Mouse (Mus musculus) megakaryocyte-erythroid progenitor cell, adult 5-6 weeks (primary cell): ENCODE measurements around the gene Bhlha9. TPM values are rescaled to one million over a fixed set of nuclear protein-coding genes. Genes with fewer than 3 reads are reported as not detected.
"Not testable (repeated sequence)": the region's sequence is repeated elsewhere in the genome, so short reads cannot be mapped to it uniquely, and the experiment has no call there.

ENCODE experiments used
- ATAC-seq: replicated peaks from 2 replicates; pipeline ENCODE4 v1.8.0; 2016; ENCODE audit warnings: mild to moderate bottlenecking, inconsistent platforms; ENCODE audit not compliant: severe bottlenecking, poor library complexity, low FRiP score, low TSS enrichment
- total RNA-seq, 2 experiments: library from RNA; stranded (forward) in 1 of 2; stranded (reverse) in 1 of 2; fragments of 200-1000, 215-1000 nt in 1 of 2; fragments of >200 nt in 1 of 2; fragmentation: Nextera tagmentation in 1 of 2; gene quantifications; 2 replicates each; pipeline ENCODE4 v1.2.3; 2014 to 2017

The Bhlha9 gene
- total RNA-seq, 2 experiments from 2014 or later = not detected

DNA sequence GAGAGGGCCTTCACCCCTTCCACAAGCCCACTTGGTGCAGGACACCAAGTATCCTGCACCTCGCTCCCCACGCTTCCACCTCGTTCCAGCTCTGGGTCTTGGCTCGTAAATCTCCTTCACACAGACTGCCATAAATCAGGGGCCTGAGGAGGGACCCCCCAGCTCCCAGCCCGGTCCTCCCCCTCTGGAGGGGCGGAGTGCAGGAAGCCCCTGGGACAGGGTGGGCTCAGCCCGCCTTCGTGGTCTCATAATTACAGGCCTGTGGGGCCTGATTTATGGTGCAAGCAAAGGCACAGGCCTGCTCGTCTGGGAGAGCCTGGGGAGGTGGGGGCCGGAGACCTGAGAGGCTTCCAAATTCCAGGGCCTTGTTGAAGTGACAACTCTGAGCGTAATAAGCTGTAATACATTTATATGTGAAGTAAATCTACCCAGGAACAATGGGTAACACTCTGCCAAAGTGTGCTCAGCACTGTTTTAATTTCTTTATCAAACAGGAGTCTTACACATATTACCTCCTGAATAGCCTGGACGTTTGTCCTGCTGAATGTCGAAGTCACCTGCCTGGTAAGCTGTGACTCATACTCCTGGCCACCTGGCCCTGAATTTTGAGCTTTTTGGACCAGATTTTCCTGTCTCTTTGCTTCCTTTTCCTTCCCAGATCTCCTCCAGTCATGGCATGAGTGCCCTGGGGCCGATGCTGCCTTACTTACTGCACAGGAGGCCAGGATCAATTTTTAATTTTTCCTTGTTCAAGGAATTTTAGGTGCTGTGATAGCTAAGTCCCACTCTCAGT lies 12.9 kb upstream of the Bhlha9 start:
- ATAC-seq = no peak

DNA sequence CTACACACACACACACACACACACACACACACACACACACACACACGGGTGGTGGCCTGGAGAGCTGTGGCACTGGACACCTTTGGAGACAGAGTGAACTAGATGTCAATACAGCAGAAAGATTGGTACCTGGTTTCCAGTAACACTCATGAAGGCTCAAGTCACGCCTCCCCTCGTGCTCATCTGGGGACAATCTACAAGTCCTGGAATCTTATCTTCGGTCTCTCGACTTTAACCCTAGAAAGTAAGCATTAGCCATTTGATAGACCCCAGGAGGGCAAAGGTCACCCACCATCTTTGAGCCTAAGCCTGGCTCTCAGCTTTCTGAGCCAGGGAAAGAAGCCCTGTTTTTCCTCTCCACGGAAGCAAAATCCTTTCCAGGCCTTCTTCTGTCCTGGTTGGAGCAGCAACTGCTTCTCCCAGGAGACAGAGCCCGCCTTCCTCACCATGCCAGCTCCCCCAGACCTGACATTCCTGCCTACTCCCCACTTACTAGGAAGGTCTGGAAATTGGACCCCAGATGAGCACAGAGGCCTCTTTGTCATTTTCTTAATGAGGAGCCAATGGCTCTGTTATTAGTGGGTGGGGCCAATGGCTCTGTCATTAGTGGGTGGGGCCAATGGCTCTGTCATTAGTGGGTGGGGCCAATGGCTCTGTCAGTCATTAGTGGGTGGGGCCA lies 10.3 kb upstream of the Bhlha9 start:
- no peak for ATAC-seq

DNA sequence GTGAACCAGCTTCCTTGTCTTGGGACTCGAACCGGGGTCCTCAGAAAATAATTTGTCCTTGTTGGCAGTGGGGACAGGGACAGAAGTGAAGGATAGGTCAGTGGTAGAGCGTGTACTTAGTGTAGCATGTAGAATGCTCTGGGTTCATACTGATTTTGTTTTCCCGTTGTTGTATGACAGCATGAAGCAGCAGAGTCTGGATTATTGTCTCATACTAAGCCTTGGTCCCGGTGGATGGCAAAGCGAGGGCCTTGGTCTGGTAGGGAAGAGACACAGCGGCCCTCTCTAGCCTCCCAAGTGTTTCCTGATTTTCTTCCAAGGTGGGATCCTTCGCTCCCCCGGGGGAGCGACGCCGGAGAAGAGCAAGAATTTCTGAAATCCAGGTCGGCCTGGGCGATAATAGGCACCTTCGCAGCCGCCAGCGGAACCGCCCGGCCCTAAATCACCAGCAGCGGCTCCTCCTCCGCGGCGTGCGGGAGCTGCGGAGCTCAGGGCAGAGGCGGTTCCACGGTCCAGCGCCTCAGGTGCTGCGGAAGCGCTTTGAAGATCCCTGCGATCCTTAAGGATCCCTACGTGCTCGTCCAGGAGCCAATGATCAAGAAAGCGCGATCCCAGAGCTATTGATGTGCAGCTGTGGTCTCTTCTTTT lies 6.1 kb upstream of the Bhlha9 start:
- ATAC-seq = no peak

DNA sequence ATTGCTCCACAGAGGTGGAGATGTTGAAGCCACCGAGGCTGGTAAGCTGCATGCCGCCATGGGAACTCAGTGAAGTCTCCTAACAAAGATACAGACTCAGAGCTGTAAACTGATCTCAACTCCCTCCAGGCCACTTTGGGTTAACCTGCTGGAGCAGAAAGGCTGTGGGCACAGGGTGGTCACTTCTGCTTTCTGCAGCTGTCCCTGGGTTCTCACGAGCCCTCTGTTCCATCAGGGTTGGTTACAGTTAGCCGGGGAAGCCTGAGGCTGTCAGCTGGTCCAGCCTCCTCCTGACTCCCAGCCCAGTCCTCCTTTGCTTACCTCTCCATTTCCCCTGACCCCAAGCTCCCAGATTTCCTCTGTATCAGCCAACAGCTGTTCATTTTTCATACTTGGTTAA lies 4.5 kb upstream of the Bhlha9 start:
- no peak for ATAC-seq

DNA sequence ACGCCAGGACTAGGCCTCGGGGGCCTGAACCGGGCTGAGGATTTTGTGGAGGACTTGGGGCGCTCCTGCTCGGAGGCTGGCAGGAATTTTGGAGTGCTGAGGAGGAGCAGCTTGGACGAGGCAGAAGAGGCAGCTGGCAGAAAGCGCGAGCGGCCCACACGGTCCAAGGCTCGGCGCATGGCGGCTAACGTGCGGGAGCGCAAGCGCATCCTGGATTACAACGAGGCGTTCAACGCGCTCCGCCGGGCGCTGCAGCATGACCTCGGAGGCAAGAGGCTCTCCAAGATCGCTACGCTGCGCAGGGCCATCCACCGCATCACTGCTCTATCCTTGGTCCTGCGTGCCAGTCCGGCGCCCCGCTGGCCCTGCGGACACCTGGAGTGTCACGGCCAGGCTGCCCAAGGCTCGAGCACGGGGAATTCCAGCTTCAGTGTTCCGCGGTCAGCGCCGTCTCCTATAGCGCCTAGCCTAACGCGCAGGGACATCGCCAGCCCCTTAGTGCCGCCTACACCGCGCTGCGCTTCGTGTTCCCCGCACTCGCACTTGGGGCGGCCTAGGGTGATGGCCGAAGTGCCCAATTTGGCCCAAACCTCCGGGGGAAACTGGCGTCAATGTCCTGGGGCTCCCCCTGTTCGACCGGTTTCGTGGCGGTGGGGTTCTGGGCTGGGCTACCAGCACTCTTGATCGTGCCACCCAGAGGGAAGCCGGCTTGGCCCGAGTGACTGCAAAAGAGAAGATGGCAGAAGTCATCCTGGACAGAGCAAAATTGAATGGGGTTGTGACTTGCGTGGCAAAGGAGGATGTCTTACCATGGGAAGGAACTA lies 503 bp downstream of the Bhlha9 start:
- ATAC-seq = no peak

DNA sequence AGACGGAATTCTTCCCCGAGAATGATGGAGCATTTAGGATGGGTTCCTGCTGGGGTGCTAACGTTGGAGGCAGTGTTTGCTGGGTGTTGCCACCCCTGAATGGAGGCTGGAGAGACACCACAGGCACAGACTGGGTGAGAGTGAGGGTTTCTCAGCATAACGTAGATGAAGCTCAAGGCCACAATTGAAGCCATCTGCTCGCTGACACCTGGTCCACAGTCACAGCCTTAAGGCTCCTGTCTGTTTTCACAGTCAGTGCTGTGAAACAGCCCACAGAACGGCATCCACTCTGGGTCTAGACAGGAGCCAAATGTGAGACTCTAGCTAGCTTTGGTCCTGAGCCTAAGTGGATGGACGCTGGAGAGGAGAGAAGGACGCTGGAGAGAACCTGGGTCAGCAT lies 1.9 kb downstream of the Bhlha9 start:
- no peak for ATAC-seq

DNA sequence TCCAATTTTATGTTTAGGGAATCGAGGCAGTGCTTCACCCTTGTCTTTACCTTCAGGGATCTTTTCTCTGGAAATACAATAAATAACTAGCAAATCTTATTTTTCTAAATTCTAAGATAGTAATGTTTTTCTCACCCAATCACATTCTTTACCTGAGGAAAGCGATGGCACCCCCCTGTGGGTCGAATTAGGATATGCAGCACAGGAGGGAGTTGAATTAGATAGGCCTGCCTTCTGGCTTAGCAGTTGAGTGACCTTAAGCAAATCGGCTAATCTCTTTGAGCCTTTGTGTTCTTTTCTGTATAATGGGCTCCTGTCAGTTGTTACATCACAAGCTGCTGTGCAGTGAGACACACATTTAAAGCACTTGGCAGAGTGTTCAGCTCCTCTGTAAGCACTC lies 2.4 kb downstream of the Bhlha9 start:
- ATAC-seq = no peak

DNA sequence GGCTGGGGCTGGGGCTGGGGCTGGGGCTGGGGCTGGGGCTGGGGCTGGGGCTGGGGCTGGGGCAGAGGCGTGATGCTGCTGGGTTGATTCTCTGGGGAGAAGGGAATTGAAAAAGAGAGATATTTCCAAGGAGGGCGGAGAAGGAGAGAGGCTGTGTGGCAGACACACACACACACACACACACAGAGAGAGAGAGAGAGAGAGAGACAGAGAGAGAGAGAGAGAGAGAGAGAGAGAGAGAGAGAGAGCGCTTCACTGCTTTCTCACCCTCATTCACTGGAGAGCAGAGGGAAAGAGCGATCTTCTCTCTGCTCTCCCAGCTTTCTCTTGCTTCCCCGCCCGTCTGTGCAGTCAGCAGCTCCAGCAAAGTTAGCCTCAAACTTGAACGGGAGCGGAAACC lies 7.2 kb downstream of the Bhlha9 start, which contains the start of gene Trarg1:
Gene Trarg1 (plus strand): TSS at position 301 of the 400 bp plus-strand sequence.
- ATAC-seq = not testable (repeated sequence)

DNA sequence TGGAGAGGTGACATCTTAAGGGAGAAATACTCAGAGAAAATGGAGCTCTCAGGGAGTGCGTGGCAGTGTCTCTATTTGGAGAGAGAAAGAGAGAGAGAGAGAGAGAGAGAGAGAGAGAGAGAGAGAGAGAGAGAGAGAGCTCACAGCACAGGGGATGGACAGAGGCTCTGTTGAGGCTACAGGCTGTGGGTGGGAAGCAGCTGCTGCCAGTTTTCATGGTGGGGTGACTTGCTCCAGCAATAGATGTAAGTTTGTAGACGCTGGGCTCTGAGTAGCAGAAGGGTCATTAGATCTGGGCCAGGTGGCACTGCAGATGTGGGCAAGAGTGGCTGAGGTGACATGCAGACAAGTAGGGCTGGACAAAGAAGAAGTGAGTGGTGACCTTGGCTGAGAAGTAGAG lies 13.3 kb downstream of the Bhlha9 start:
- no peak for ATAC-seq

DNA sequence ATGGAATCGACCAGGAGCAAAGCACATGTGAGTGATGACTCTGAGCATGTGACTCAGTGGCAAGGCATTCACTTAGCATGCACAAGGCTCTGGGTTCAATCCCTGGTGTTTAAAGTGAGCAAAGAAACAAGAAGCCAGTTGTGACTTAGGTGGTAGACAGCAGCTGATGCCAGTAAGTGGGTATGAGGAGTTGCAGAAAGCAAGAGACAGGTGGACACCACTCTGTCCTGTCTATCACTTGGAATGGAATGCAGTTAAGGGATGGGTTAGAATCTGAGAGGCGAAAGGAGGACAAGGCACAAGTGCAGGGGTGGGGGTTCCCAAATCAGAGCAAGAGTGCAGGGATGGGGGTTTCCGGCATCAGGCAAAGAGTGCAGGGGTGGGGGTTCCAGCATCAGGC lies 19.8 kb downstream of the Bhlha9 start:
- no peak for ATAC-seq

DNA sequence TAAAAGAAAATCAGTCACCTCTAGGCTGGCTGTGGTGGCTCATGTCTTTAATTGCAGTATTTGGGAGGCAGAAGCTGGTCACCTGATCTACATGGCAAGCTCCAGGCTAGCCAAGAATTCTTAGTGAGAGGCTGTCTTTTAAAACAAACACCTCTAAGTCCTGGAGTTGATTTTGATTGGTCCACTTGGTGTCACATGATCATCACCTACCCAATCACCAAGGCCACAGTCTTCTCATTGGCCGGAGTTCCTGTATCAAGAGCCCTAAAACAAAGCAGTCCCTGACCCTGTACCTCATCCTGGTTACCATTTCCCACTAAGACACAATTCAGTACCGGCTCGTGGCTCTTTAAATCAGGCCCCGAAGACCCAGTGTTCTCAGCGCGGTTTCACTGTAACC lies 23.5 kb downstream of the Bhlha9 start:
- ATAC-seq = no peak

DNA sequence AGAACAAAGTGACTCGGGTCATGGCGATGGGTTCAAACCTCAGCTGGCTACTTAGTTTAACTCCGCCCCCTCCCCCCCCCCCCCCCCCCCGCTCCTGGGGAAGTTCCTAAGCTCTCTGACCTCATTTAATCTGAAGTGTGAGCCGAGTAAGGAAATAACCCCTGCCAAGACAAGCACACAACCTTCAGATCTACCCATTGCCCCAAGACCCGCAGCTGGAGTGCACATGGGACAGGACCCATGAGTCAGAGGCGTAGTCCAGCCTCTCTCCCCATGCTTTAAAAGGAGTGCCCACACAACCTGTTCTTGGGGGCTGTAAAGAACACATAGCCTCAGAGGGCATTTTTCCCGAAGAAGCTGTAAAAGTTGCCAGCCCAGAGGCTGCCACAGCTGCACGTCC lies 27.4 kb downstream of the Bhlha9 start:
- ATAC-seq = no peak

DNA sequence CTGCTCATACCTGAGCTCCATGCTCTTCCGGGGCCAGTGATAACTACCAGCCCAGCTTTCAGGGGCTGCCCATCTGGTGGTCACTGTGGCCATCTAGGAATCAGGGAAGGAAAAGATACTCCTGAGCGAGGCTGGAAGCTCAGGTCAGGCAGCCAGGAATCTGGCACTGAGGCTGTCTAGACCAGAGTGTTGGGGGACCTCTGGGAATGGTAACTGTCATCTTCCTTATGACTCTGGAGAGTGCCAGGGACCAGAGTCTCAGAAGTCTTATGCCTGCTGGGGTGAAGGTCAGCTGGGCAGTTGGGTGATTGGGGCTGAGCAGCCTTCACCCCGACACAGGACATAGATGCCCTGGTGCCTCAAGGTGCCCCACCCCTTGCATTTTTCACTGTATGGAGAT lies 35.4 kb downstream of the Bhlha9 start:
- ATAC-seq = no peak

DNA sequence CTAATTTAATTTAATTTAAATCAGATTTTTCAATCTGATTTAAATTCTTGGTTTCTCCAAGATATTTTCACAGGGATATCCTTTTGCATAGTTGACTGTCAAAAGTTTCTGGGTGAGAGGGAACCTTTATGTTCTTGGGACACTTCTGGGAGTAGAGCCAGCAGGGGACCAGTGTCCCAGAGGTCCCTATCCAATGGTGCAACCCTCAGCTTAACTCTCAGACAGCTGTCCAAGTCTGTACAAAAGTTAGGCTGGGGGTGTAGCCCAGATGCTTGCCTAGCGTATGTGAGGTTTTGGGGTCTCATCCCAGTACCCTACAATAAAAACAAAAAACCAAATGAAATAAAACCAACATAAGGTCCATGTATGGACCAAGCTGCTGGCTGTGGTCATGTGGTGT lies 35.8 kb downstream of the Bhlha9 start:
- ATAC-seq = no peak

DNA sequence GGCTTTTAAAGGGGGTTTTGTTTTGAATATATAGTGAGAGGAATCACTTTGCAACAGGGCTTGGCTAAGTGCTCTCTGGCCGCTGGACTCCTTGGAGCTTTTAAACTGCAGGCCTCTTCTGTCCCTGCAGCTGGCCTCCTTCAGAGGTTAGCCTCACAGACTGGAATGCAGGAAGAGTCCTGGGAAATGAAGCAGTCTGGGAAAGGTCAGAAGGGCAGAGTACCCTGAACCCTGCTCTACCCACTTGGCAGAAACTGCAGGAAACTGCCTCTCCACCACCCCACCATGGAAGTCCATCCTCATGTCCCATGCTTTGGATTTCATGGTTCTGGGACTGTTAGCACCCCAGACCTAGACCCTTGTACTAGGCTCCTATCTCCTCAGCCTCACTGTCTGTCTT lies 36.6 kb downstream of the Bhlha9 start:
- no peak for ATAC-seq

DNA sequence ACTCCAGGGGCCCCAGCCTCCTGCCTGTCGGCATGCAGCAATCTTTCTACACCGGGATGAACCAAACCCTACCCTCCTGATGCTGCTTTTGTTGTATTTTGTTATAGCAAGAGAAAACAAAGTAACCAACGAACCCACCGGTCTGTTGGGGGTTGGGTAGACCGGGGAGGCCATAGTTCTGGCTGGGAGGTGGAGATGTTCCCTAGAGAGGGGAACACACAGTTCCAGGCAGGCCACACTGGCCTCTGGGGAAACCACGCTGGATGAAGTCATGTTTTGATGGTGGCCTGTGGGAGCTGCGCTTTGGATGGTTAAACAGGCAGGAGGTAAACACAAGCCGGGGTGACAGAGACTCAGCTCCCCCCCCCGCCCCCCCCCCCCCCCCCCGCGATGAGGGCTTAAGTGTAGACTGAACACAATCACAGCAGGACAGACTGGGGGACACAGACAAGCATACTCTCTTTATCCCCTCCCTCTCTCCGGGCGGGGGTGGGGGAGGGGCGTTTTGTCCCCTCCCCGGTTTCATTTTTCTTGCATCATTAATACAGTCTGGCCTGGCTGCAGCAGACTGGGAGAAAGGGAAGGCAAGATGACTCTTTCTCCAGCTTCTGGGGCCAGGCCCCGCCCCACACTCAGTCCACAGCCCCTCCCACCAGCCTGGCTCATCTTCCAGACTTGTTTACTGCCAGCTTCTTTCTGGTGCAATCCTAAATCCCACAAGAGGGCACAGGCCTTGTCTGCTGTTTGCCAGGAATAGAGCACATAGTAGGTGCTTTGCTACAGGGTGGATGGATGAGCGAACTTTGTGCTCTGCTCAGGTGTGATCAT lies 37.6 kb downstream of the Bhlha9 start:
- no peak for ATAC-seq

DNA sequence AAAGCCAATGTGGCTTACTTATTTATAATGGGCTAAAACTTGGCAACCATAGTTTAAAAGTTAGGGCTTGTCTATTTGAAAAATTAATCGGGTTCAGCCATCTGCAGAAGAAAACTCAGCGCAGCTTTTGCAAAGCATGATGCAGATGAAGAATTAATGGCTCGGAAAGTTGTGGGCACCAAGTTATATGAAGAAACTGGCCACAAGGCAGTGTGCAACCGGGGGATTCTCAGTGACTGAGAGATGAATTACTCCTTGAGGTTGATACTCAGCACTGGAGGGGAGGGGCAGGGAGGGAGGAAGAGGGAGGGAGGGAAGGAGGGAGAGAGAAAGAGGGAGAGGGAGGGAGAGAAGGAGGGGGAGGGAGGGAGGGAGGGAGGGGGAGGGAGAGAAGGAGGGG lies 44.7 kb downstream of the Bhlha9 start:
- ATAC-seq = no peak
